Mouse (Mus musculus): Measurements from ENCODE around the gene Polr3h. TPM values are rescaled to one million over a fixed set of nuclear protein-coding genes. Genes with fewer than 3 reads are reported as not detected.

Gene Polr3h
- polyA plus RNA-seq, 1 experiment from 2014 or later: 103 TPM

DNA sequence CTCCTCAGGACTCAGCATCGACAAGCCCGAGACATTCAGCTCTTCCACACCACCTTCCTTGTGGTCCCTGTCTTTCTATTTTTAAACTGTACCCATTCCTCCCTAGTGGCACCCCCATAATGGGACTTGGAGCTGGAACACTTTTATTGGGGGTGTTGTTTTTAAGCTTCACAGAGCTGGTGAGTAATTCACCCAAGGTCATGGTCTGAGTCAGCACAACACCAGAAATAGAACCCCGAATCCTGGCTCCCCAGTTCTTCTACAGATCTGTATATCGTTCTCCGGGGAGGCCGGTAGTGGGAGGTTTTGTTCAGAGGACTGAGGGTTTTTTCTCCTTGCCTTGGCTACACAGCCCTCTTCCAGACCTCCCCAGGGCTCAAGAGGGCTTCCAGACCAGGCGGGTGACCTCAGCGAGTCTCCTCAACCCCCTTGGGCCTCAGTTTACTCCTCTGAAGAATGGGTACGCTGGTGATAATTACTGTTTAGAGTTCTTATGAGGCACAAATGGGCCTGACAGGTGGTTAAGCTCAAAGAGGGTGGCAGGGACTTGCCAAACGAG, 13.2 kb upstream of the Polr3h start:
- Histone ChIP-seq H3K4me1 (replicated peaks; ENCODE audit: control insufficient read depth, insufficient read depth, low read length) (peaks cover 35% of the 10 kb centered on the region), H3K4me3 (replicated peaks; ENCODE audit: low read length) (no peak overlapping the region), H3K36me3 (ENCODE audit: control insufficient read depth, insufficient read depth) (no peaks in the 10 kb centered on the region), H3K27me3 (replicated peaks; ENCODE audit: control insufficient read depth, insufficient read depth, low read length) (no peaks in the 10 kb centered on the region), H3K9ac (replicated peaks; ENCODE audit: low read depth, low read length) (no peak overlapping the region), H3K27ac (ENCODE audit: low read length) (no peak overlapping the region), H3K9me3 (ENCODE audit: control insufficient read depth, low read length) (no peaks in the 10 kb centered on the region), H3K4me2 (ENCODE audit: low read length) (no peak overlapping the region)
- WGBS: 89% methylated on average over 10 of the region's 10 CpGs
- ATAC-seq: no peak

DNA sequence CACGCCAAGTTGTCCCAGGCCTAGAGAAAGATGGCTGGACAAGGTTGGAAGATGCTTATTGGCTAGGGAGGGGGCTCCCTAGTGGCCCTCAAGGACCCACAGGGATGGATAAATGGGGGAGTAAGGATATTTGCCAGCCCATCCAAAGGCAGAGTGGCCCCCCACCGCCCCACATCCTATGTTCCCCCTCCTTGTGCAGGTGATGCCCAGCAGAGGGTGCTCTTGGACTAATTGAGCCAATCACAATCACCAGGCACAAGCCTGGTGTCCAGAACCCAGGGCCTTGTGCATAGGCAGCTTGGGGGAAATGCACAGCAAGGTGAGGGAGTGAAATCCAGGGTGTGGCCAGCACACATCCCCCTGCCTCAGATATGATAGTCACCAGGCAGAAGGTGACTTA, 12.2 kb upstream of the Polr3h start:
- peak; percentile 15; the same call in 1 of the 2 replicates for ATAC-seq
- Histone ChIP-seq H3K4me2 (ENCODE audit: low read length) (peak overlapping the region; percentile 60), H3K9ac (replicated peaks; ENCODE audit: low read depth, low read length) (peak overlapping the region; percentile 82), H3K4me3 (replicated peaks; ENCODE audit: low read length) (peak overlapping the region; percentile 74), H3K36me3 (ENCODE audit: control insufficient read depth, insufficient read depth) (no peaks in the 10 kb centered on the region), H3K27me3 (replicated peaks; ENCODE audit: control insufficient read depth, insufficient read depth, low read length) (no peaks in the 10 kb centered on the region), H3K4me1 (replicated peaks; ENCODE audit: control insufficient read depth, insufficient read depth, low read length) (peaks cover 31% of the 10 kb centered on the region), H3K9me3 (ENCODE audit: control insufficient read depth, low read length) (no peaks in the 10 kb centered on the region), H3K27ac (ENCODE audit: low read length) (peak overlapping the region; percentile 80)
- 31% methylated on average over 2 of the region's 2 CpGs for WGBS

DNA sequence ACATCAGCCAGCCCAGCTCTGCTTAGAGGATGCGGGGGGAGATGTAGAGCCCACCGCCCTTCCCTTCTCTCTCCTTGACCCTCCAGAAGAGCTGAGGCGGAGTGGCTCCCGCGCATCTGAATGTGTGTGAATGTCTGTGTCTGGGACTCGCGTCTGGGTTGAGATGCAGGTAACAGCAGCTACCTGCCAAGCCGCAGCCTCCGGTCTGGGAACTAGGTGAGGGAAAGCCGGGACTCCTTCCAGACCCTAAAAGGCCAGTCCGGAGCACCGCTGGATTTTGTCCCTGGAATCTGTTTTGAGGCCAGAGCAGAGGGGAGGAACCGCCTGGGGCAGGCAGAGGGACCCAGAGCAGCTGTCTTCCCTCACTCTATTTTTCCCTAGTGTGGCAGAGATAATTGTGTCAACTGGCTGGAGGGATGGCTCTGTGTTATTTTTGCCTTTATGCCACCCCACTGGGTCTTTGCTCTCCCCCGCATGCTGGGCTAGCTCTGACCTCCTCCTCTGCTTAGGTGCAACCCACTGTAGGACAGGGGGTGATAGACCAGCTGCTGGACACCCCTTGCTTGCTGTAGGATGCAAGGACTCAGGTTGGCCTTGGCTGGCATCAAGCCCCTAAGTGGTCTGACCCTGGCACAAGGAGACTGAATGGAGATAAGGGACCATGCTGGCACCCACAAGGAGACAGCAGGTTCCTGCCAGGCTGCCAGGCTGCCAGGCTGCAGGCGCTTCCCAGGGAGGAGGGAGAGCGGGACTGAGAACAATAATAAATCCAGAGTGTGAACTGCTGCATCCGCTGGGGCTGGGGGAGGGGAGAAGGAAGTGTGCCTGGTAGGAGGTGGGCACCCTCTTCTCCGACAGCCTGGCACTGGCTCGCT, 11.3 kb upstream of the Polr3h start:
- Histone ChIP-seq H3K27ac (ENCODE audit: low read length) (peak overlapping the region; percentile 80), H3K4me2 (ENCODE audit: low read length) (peak overlapping the region; percentile 60), H3K9ac (replicated peaks; ENCODE audit: low read depth, low read length) (peak overlapping the region; percentile 82), H3K4me1 (replicated peaks; ENCODE audit: control insufficient read depth, insufficient read depth, low read length) (peaks cover 28% of the 10 kb centered on the region), H3K9me3 (ENCODE audit: control insufficient read depth, low read length) (no peaks in the 10 kb centered on the region), H3K4me3 (replicated peaks; ENCODE audit: low read length) (peak overlapping the region; percentile 74), H3K27me3 (replicated peaks; ENCODE audit: control insufficient read depth, insufficient read depth, low read length) (no peaks in the 10 kb centered on the region), H3K36me3 (ENCODE audit: control insufficient read depth, insufficient read depth) (no peaks in the 10 kb centered on the region)
- WGBS: 4% methylated on average over 19 of the region's 19 CpGs
- ATAC-seq: peak; percentile 68

DNA sequence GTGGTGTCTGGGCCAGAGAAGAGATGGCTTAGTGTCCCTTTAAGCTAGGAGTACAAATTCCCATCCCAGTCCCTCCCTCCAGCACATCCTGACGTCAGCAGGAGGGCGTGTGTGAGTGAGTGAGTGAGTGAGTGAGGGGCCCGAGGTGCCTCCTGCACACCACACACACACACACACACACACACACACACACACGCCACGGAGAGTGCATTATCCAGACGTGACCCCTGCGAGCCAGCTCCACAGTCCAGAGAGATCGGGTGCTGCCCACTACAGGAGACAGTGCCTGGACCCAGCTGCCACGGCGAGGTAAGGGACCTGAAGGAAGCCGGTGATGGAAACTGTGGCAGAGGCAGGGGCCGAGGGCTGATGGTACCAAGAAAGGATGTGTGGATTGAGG, 10.6 kb upstream of the Polr3h start, which contains the start of gene Csdc2:
Csdc2 (plus strand) TSS at position 81 of the 400 bp plus-strand sequence.
- ATAC-seq: peak; percentile 80
- 2% methylated on average over 12 of the region's 12 CpGs for WGBS

DNA sequence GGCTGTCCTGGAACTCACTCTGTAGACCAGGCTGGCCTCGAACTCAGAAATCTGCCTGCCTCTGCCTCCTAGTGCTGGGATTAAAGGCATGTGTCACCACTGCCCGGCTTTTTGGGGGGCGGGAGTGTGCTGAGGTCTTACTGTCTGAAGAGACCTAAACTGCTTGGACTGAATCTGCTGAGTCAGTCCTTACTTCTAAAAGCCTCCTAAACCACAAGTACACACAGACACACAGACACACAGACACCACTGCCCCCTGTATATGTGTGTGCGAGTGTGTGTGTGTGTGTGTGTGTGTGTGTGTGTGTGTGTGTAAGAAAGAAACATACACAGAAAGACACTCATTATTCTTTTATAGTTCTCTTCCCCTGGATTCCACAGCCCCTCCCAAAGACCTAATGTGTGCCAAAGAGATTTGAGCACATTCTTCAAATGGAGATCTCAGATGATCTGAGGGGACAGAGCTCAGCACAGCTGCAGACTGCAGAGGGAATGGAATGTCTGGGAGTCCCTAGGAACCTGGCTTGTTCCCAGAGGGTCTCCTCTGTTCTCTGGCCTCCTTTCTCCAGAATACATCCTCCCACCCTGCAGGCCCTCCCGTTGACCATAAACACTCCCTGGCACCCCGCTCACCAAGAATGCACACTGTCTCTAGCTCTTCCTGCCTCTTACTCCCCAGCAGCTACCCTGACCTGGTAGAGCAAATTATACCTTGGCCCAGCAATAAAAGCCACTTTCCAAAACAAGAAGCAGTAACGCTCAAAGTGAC, 10.0 kb upstream of the Polr3h start:
- Histone ChIP-seq H3K27me3 (replicated peaks; ENCODE audit: control insufficient read depth, insufficient read depth, low read length) (no peaks in the 10 kb centered on the region), H3K9me3 (ENCODE audit: control insufficient read depth, low read length) (no peaks in the 10 kb centered on the region), H3K4me3 (replicated peaks; ENCODE audit: low read length) (peak overlapping the region; percentile 74), H3K27ac (ENCODE audit: low read length) (peak overlapping the region; percentile 80), H3K36me3 (ENCODE audit: control insufficient read depth, insufficient read depth) (no peaks in the 10 kb centered on the region), H3K9ac (replicated peaks; ENCODE audit: low read depth, low read length) (peak overlapping the region; percentile 82), H3K4me1 (replicated peaks; ENCODE audit: control insufficient read depth, insufficient read depth, low read length) (peaks cover 28% of the 10 kb centered on the region), H3K4me2 (ENCODE audit: low read length) (peak overlapping the region; percentile 60)
- WGBS: 60% methylated on average over 7 of the region's 7 CpGs
- peak; percentile 5; the same call in 1 of the 2 replicates for ATAC-seq

More for the DNA sequence above, 10.6 kb upstream of the Polr3h start, which contains the start of gene Csdc2:
- Histone ChIP-seq H3K4me3 (replicated peaks; ENCODE audit: low read length) (peak within 1 kb of the TSS; percentile 74), H3K9me3 (ENCODE audit: control insufficient read depth, low read length) (no peaks in the 10 kb centered on the region), H3K27me3 (replicated peaks; ENCODE audit: control insufficient read depth, insufficient read depth, low read length) (no peaks in the 10 kb centered on the region), H3K4me1 (replicated peaks; ENCODE audit: control insufficient read depth, insufficient read depth, low read length) (peaks cover 28% of the 10 kb centered on the region), H3K9ac (replicated peaks; ENCODE audit: low read depth, low read length) (peak within 1 kb of the TSS; percentile 82), H3K4me2 (ENCODE audit: low read length) (peak within 1 kb of the TSS; percentile 60), H3K36me3 (ENCODE audit: control insufficient read depth, insufficient read depth) (no peaks in the 10 kb centered on the region), H3K27ac (ENCODE audit: low read length) (peak within 1 kb of the TSS; percentile 80)

DNA sequence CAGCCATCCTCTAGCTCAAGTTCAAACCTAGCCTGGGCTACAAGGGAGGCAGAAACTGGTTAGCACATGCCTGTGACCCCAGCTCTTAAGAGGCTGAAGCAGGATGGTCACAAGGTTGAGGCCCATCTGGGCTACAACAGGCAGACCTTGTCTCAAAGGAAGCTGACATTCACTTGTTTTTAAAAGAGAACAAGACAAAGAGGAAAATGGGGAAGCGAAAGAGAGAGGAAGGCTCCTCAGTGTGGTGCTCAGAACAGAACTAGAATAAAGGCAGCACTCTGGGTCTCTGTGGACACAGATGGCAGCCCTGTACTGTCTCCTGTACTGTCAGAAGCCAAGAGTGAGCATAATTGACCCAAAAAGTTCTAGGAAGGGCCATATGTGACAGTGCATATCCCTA, 7.9 kb upstream of the Polr3h start:
- H3K36me3 ChIP-seq (ENCODE audit: control insufficient read depth, insufficient read depth): no peaks in the 10 kb centered on the region
- H3K4me2 ChIP-seq (ENCODE audit: low read length): no peak overlapping the region
- H3K27ac ChIP-seq (ENCODE audit: low read length): no peak overlapping the region
- H3K4me1 ChIP-seq (replicated peaks; ENCODE audit: control insufficient read depth, insufficient read depth, low read length): peaks cover 28% of the 10 kb centered on the region
- WGBS: 72% methylated on average over 1 of the region's 1 CpGs
- no peak overlapping the region for H3K9ac ChIP-seq (replicated peaks; ENCODE audit: low read depth, low read length)
- ATAC-seq: no peak
- no peaks in the 10 kb centered on the region for H3K27me3 ChIP-seq (replicated peaks; ENCODE audit: control insufficient read depth, insufficient read depth, low read length)
- H3K4me3 ChIP-seq (replicated peaks; ENCODE audit: low read length): no peak overlapping the region
- H3K9me3 ChIP-seq (ENCODE audit: control insufficient read depth, low read length): no peaks in the 10 kb centered on the region

DNA sequence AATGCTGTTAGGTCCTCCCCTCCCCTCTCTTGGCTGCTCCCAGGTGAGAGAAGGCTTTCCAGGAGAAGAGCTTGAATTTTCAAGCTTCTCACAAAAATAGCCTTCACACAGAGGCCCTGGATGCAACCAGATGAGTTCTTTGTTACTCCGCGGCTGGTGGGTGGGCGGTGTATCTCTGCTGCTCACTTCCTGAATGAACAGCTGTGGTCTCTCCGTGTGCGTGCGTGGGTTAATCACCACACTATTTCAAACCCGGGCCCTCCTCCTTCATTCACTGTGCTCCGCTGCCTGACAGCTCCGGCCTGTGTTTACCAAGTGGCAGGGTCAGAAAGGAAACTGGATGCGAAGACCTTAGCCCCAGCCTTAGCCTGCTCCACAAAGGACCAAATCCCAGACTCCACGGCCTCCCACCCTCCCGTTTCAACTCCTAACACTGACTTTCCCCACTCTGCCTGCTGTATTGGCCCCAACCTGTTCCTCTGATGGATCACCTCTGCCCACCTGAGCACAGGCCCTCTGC, 7.0 kb upstream of the Polr3h start:
- H3K4me1 ChIP-seq (replicated peaks; ENCODE audit: control insufficient read depth, insufficient read depth, low read length): peaks cover 20% of the 10 kb centered on the region
- H3K27ac ChIP-seq (ENCODE audit: low read length): peak overlapping the region; percentile 27
- H3K36me3 ChIP-seq (ENCODE audit: control insufficient read depth, insufficient read depth): no peaks in the 10 kb centered on the region
- 26% methylated on average over 12 of the region's 12 CpGs for WGBS
- H3K9ac ChIP-seq (replicated peaks; ENCODE audit: low read depth, low read length): peak overlapping the region; percentile 22; the same call in 1 of the 2 replicates
- H3K4me2 ChIP-seq (ENCODE audit: low read length): no peak overlapping the region
- no peaks in the 10 kb centered on the region for H3K27me3 ChIP-seq (replicated peaks; ENCODE audit: control insufficient read depth, insufficient read depth, low read length)
- ATAC-seq: no peak; the same call in 1 of the 2 replicates
- H3K4me3 ChIP-seq (replicated peaks; ENCODE audit: low read length): no peak overlapping the region
- H3K9me3 ChIP-seq (ENCODE audit: control insufficient read depth, low read length): no peaks in the 10 kb centered on the region

DNA sequence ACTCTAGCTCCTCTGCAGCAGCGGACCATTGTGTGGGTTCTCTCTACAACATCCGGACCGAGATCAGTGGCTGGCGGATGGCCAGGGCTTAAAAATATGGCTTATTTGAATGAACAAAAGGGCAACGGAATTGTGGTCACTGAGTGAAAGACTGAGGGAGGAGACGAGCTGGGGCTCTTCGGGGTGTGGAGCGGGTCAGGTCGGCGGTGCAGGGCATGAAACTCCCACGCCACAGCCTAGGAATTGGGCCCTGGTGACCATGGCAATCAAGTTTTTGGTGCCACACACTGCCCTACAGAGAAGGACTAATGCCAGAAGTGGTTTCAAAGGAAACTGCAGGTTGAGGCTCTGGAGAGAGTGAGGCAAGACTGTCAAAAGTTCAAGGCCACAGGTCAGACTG, 2.2 kb upstream of the Polr3h start:
- H3K9me3 ChIP-seq (ENCODE audit: control insufficient read depth, low read length): no peaks in the 10 kb centered on the region
- ATAC-seq: no peak
- H3K4me1 ChIP-seq (replicated peaks; ENCODE audit: control insufficient read depth, insufficient read depth, low read length): peaks cover 27% of the 10 kb centered on the region
- H3K27me3 ChIP-seq (replicated peaks; ENCODE audit: control insufficient read depth, insufficient read depth, low read length): no peaks in the 10 kb centered on the region
- no peak overlapping the region for H3K4me3 ChIP-seq (replicated peaks; ENCODE audit: low read length)
- WGBS: 12% methylated on average over 11 of the region's 11 CpGs
- peak overlapping the region; percentile 11; the same call in 1 of the 2 replicates for H3K27ac ChIP-seq (ENCODE audit: low read length)
- H3K4me2 ChIP-seq (ENCODE audit: low read length): no peak overlapping the region
- H3K9ac ChIP-seq (replicated peaks; ENCODE audit: low read depth, low read length): no peak overlapping the region
- no peaks in the 10 kb centered on the region for H3K36me3 ChIP-seq (ENCODE audit: control insufficient read depth, insufficient read depth)
